24 mouse cellular contexts compared by ENCODE assay signal in the genomic region with DNA sequence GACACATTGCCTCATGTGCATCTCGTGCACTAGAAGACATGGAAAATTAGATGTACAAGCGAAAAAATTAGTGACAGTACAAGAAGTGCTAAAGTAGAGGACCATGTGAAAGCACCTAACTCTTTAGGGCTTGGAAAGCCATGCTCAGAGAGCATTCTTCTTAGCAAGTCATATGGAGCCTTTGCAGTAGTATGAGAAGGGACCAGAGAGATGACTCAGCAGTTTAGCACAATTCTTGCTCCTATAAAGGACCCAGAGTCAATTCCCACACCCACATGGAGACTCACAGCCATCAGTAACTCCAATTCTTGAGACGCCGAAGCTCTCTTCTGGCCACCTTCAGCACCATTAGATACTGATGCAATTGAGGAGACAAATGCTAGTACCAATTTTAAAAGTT.
"Had no signal": no experiment of that assay in that cellular context is flagged by ENCODE, and none has a peak within 500 bp of the region (broad histone marks: within the 10 kb centered on the region; RNA-seq: fewer than 3 reads in every experiment).

No protein-coding gene starts in this region.

- H3K4me1 ChIP-seq: heart, embryonic 13.5 days; heart, embryonic 15.5 days; hindbrain, embryonic 13.5 days; hindbrain, embryonic 15.5 days; intestine, embryonic 15.5 days; limb, embryonic 10.5 days; limb, embryonic 12.5 days had no signal

- DNase-seq: gastrocnemius, postnatal 14 days; gastrocnemius, postnatal 36 days; heart, adult 18-20 months; heart, postnatal 14 days; heart, postnatal 36 days; kidney, adult 11 months; kidney, adult 8-10 months; kidney, postnatal 10 days; kidney, postnatal 25 days; kidney, postnatal 4 days; liver had no signal

- ATAC-seq: hindbrain, postnatal 0 days; intestine, embryonic 15.5 days had no signal

- H3K9me3 ChIP-seq: heart, embryonic 13.5 days; heart, embryonic 15.5 days; hindbrain, embryonic 13.5 days; hindbrain, embryonic 15.5 days; intestine, embryonic 15.5 days; limb, embryonic 10.5 days; limb, embryonic 12.5 days had no signal

- H3K36me3 ChIP-seq: heart, embryonic 15.5 days; hindbrain, embryonic 13.5 days; hindbrain, embryonic 15.5 days; intestine, embryonic 15.5 days; limb, embryonic 10.5 days; limb, embryonic 12.5 days had no signal

- H3K9ac ChIP-seq: heart, embryonic 13.5 days; heart, embryonic 15.5 days; hindbrain, embryonic 13.5 days; hindbrain, embryonic 15.5 days; intestine, embryonic 15.5 days; limb, embryonic 12.5 days; liver, embryonic 14.5 days had no signal

- H3K4me3 ChIP-seq: heart, embryonic 13.5 days; heart, embryonic 15.5 days; hindbrain, embryonic 13.5 days; hindbrain, embryonic 15.5 days; intestine, embryonic 15.5 days; layer of hippocampus, adult 2 months; left cerebral cortex, adult 2 months; limb, embryonic 10.5 days; limb, embryonic 12.5 days had no signal

- H3K4me2 ChIP-seq: heart, embryonic 11.5 days; heart, embryonic 13.5 days; heart, embryonic 15.5 days; hindbrain, embryonic 13.5 days; hindbrain, embryonic 15.5 days; intestine, embryonic 15.5 days; limb, embryonic 12.5 days; liver, embryonic 11.5 days had no signal

- H3K27ac ChIP-seq: heart, embryonic 13.5 days; heart, embryonic 15.5 days; hindbrain, embryonic 13.5 days; hindbrain, embryonic 15.5 days; hindbrain, postnatal 0 days; intestine, embryonic 15.5 days; layer of hippocampus, adult 2 months; left cerebral cortex, adult 2 months; limb, embryonic 10.5 days; limb, embryonic 12.5 days; liver, embryonic 14.5 days had no signal

- H3K27me3 ChIP-seq: heart, embryonic 13.5 days; heart, embryonic 15.5 days; hindbrain, embryonic 13.5 days; hindbrain, embryonic 15.5 days; intestine, embryonic 15.5 days; limb, embryonic 12.5 days had no signal
